Mouse (Mus musculus) c-Kit-positive CD71-negative TER-119-negative erythroid progenitor cells, embryonic 14.5 days (primary cell): Measurements from ENCODE around the gene Cox14.

Source experiments
- DNase-seq: peaks from one replicate; pipeline ENCODE4 v3.0.0-alpha.2; 2013; ENCODE audit warnings: low read depth

Gene Cox14

DNA sequence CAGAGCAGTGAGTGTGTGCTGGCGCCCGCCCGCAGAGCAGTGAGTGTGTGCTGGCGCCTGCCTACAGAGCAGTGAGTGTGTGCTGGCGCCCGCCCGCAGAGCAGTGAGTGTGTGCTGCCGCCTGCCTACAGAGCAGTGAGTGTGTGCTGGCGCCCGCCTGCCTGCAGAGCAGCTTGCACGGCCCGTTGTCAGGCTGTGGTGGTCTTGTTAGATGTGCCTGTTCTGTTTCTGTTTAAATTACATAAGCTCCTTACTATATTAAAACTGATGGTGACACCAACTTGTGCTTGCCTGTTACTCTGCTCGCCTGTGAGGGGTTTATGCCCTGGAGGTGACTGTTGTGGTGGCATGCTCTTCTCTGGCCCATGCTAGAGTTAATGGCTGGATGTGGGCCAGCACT is 17.2 kb upstream of the Cox14 start:
- no peak for DNase-seq

DNA sequence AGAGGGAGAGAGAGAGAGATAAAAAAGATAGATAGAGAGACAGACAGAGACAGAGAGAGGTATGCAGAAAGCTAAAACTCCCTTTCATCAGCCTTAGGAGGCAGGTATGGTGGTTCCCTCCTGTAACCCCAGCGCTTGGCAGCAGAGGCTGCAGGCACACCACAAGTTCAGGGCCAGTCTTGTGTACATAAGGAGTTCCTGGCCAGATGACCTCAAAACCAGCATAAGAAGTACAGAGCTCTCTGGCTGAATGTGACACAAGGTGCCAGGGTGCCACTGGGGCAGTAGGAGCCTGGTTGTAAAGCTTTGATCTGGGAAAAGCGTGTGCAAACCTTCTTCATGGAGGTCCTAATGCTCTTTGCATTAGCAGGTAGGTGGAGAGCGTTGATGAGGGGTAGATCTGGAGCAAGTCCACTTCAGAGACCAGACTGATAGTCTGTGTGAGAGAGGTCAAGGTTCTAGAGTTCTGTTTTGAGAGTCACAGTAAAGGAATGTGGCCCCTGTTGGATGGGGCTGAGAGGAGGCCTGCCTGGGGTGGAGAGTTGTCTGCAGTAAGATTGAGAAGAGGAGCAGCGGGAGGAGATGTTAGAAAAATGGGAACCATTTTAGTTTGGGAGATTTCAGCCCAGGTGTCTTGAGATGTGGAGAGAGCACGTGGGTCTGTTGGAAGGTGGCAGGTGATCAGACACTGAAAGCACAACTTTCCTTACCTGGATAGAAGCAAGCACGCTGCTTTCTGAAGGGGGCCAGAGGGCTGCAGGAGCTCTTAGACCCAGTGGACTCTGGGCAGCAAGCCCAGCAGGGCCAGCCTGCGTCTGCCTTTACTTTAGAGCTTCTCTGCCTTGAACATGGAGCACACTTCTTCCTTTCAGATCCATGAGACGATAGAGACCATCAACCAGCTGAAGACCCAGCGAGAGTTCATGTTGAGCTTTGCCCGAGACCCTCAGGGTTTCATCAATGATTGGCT is 14.9 kb upstream of the Cox14 start:
- no peak for DNase-seq

DNA sequence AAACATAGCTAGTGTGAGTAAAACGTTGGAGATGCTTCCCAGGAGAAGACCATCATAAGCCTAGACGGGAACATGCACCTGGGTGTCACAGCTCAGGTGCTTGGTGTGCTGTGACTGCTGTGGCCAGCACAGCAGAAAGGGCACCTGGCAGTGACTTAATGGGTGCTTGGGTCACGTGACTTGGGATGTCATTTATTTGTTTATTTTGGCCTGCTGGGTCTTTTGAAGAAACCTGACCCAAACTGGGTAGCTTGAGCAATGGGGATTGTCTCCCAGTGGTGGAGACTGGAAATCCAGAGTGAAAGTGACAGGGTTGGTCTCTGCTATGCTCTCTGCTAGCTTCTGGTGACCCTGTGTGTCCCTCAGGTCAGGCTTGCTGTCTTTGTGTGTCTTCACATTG is 13.9 kb upstream of the Cox14 start:
- no peak for DNase-seq

DNA sequence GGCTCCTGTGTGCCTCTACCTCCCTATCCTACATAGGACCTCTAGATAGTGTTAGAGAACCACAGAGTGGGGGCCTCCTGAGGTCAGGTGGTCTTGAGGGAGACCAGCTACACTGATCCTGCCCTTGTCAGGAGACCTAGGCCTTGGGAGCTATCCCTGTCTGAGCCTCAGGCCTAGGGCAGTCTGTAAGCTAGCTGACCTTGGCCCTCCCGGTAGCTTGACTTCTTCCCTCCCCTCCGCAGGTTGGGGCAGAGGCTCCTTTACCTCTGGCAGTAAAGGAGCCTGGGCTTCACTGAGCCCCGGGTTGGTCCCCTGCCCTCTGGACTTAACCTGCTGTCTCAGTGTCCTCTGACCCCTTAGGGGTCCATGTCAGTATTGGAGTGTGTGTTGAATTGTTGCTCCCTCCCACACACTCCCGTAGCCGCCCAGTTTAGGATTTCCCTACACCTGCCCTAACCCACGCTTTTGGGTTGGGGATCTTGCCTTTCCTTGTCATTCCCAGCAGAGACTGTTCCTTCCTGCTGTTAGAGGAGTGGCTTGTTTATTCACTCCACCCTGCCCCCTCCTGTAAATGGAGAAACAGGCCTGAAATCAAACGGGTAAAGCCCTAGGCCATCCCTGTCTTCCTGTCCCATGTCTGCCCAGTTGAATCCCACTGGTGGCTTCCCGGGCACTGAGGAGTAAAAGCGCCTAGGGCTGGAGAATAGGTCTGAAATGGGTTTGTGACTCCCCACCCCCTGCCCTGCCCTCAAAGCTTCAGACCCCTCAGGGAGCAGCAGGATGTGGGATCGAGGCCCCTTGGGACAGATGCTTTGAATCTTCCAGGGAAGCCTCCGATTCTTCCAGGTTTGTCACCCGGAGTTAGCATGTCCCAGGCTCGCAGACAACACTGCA is 12.5 kb upstream of the Cox14 start:
- no peak for DNase-seq

DNA sequence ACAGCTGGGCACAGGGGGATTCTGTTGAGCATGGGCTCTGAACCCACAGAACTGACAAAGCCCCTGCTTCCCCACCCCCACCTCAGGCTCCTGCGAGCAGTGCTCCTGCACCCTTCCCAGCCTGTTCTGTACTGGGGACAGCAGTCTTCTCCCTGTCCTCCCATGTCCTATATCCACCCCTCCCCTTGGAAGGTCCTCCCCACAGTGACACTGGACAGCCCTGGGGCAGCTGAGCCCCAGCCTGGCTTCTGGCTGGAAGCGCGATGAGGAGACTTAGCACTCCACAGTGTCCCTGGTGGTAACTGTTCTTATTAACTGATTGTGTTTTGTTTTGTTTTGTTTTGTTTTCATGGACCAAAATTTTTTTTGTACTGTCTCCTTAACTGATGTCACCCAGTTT is 11.8 kb upstream of the Cox14 start:
- DNase-seq = no peak

DNA sequence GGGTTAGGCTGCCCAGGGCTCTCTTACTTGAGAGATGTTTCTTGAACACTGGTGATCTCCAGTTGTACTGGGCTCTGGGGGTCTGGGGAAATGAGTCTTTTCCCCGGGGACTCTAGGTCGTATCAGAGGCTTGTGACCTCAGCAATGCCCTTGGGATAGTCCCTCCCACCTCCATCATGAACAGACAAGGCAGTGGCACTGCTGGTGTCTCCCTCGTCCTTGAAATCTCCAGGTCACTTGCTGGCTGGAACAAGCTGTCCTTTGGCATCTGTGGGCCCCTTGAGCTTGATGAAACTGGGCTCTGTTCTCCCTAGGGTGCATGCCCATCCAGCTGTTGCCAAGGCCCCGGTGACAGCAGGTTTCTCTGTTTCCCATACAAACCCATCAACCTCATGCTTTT is 11.2 kb upstream of the Cox14 start:
- no peak for DNase-seq

DNA sequence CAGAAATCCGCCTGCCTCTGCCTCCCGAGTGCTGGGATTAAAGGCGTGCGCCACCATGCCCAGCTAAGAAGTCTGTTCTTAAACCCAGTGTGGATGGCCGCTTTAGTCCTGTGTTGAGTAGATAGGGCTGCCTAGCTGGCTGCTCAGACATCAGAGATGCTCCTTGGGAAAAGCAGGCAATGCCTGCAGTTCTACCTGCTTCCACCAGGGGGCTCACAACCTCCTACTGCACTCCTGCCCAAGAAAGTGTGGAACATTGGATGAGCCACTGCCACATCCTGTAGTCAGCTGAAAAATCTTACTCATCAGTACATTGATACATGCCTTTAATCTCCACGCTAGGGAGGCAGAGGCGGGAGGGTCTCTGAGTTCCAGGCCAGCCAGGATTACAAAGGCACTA is 10.6 kb upstream of the Cox14 start:
- no peak for DNase-seq

DNA sequence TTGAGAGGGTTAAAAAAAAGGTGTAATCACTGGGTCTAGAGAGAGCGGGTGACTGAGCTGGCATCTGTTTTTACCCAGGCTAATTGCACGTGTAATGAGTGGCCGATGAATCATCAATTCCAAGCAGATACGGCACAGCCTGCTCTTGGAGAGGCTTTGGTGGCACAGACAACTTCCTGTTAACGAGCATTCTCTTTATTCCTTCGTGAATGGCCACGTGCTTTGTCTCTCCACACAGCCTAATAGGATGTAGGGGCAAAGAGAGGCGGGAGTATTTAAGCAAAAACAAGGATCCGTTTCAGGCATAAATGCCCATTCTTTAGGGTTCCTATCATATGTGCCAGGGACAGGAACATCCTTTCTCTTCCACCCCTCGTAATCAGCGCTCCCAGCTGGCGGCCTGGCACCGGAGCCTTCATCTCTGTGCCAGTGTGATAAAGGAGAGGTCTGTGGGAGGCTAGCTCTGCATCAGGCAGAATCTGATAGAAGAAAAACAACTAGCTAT is 10.0 kb upstream of the Cox14 start:
- DNase-seq = no peak

DNA sequence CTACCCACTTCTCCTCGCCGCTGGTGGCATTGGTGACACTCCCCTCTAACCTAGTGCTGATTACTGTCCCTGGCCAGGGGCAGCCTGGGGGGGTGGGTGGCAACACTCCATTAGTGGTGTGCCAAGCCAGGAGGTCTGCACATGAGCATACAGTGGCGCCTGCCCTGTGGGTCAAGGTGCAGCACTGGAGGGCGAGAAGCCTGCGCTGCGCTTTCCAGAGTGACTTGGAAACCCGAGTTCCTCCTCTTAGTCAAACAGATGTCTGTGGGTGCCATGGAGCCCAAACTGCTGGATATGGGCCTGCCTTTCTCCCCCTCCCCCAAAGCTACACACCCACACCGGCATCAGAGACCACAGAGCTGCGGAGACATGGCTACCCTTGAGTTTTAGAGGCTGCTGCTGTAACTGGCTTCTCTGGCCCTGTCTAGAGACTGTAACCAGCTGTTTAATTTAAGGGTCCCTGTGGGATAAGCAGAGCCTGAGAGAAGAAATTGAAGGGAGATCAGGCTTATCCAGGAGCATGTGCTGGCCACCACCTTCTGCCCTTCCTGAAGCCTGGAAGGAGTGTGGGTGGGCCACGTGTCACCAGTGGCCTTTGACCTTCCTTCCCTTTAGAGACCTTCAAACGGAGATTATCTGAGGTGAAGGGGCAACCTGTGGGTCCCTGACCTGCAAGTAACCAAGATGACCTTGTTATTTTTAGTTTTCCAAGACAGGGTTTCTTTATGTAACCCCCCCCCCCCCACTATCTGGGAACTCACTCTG is 9.3 kb upstream of the Cox14 start:
- no peak for DNase-seq

DNA sequence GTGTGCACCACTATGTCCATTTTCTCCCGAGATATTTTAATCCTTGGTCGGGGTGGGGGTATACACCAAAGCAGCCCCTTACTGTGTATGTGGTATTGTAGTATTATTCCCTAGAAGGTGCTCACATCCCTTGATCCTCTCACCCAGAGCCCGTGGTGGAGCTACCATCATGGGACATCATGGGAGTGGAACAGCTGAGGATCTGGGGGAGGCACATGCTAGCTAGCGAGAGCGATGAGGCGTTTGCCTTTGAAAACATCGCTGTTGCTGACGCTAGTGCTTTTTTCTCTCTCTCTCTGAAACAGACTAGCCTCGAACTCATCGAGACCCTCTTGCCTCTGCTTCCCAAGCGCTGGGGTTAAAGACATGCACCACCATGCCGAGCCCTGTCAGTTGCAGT is 8.6 kb upstream of the Cox14 start:
- DNase-seq = no peak

DNA sequence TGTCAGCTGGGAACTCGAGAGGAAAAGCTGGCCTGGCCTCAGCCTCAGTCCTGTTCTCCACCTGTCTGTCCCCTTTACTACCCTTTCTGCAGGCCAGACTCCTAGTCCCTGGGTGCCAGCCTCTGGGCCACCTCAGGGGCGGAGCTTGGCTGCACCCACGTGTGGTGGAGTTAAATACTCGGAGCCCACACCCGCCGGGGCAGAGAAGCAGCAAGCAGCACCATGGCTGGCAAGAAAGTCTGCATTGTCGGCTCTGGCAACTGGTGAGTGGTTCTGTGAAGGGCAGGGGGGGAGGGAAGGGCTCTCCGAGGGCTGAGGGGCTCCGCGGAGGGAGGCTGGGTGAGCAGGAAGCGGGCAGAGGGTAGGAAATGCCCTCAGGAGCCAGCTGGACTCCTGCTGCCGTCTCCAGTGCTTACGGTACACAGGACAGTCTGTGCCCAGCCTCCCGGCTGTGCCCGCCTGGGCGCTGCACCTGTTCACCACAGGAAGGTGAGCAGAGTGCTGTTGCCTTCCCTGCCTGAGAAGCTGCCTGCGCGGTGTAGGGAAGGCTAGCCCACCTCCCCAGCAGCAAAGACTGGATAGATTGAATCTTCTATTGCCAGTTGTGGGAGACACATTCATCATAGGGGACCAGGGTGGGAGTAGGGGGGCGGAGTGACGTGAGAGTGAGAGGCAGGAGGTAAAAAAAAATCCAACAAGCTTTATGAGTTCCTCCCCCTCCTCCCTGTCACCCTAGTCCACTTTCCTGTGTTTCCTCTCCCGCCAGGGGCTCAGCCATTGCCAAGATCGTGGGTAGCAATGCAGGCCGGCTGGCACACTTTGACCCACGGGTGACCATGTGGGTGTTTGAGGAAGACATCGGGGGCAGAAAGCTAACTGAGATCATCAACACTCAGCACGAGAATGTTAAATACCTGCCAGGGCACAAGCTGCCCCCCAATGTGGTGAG is 7.8 kb upstream of the Cox14 start, which contains the start of gene Gpd1:
Gene Gpd1, plus strand, starts transcription at position 130 of the 949 bp plus-strand sequence.
- no peak for DNase-seq

DNA sequence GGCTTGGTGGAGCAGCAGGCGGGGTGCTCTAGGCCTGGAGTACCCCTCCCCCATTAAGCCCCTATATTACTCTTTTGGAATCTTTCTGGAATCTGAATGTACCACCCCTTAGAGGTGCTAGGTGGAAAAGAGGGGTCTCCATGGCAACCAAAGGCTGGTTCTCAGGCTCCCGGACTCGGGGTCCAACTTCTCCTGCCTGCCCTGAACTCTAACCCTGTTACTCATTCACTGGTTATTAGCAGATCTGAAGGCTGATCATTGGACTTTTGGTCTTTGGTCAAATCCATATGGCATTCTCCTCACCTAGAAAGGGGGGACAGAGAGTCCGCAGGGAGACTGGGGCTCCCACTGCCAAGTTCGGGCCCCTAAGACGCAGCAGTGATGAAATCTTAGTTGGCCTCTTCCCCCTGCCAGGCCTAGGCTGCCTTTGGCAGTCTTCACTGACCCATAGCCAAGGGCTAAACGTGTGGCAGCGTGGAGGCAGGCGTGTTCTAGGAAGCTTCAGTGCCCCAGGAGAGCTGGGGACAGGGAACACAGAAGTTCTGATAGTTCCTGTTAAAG is 6.9 kb upstream of the Cox14 start:
- DNase-seq = no peak

DNA sequence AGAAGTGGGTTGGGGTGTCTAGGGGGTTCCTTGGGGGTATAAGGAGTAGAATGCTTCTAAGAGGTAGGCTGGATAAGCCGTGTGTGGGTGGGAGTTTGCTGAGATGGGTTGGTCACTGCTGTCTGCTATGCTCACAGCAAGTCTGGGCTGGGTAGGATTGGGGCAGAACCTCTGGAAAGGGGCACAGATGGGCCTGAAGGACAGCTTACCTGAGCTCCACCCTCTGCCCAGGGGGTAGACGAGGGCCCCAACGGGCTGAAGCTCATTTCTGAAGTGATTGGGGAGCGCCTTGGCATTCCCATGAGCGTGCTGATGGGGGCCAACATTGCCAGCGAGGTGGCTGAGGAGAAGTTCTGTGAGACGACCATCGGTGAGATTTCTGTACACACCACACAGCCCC is 5.6 kb upstream of the Cox14 start:
- DNase-seq = no peak

DNA sequence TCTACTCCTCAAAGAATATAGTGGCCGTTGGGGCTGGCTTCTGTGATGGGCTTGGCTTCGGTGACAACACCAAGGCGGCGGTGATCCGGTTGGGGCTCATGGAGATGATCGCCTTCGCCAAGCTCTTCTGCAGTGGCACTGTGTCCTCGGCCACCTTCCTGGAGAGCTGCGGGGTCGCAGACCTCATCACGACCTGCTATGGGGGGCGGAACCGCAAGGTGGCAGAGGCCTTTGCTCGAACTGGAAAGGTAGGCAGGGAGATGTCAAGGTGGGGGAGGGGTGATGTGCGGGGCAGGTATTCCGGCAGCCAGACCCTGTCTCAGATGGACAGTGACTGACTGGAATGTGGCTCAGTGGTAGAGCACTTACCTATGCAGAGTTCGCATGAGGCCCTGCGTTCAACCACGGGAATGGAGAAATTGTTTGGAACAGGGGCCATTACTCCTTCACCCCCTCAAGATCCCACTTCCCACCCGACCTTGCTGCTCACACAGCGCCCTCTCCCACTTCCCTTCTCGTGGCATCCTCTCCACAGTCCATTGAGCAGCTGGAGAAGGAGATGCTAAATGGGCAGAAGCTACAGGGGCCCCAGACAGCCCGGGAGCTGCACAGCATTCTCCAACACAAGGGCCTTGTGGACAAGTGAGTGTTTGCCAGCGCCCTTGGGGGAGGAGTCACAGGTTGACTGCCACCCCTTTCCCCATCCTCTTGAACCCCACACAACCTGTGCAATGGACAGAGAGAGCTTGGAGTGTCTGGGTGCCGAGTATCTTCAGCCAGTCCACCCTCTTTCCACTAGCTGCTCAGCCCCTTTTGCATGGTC is 3.3 kb upstream of the Cox14 start:
- DNase-seq = no peak

DNA sequence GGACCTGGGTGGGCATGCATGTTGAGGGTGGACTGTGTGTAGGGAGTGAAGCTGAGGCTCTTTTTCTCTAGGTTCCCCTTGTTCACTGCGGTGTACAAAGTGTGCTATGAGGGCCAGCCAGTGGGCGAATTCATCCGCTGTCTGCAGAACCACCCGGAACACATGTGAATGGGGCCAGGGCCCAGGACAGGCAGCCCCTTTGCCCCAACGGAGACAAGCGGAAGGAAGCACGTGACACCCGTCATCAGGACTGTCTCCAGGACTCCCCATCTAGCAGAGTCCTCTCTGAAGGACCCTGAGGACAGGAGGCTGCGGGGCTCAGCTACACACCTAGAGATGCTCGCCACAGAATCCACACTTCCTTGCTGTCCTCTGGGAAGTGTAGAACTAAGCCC is 2.3 kb upstream of the Cox14 start:
- DNase-seq = no peak

DNA sequence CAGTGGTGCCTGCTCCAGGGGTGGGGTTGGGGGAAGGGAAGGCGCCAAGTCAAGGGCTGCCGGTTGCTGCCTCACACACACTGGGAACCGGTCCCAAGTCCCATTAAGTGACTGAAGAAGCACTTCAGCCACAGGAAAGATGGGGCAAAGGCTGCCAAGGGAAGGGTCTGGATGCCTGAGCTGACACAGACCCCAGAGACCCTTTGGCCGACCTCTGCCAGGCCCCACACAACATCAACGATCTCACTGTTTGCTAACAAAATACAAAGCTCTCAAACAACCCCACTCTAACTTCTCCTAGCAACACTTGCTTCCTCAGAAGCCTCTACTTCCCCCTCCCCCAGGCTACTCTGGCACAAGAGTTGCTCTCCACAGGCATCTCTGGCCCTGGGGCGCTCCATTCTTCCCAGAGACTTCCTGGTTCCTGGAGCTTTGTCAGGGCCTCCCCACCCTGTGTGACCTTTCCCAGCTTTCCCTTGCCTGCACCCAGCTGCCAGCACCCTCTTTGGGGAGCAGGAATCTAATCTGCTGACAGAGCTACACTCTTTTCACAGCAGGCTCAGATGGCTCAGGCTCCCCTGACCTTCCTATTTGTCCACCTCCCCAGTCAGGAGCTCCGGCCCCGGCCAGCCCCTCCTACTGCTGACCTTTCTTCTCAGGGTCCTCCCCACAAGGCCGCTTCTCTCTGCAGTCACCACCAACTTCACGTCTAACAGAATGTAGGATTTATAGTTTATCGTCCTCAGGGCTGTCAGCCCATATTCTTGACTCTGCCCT is 1.7 kb upstream of the Cox14 start:
- DNase-seq = no peak

DNA sequence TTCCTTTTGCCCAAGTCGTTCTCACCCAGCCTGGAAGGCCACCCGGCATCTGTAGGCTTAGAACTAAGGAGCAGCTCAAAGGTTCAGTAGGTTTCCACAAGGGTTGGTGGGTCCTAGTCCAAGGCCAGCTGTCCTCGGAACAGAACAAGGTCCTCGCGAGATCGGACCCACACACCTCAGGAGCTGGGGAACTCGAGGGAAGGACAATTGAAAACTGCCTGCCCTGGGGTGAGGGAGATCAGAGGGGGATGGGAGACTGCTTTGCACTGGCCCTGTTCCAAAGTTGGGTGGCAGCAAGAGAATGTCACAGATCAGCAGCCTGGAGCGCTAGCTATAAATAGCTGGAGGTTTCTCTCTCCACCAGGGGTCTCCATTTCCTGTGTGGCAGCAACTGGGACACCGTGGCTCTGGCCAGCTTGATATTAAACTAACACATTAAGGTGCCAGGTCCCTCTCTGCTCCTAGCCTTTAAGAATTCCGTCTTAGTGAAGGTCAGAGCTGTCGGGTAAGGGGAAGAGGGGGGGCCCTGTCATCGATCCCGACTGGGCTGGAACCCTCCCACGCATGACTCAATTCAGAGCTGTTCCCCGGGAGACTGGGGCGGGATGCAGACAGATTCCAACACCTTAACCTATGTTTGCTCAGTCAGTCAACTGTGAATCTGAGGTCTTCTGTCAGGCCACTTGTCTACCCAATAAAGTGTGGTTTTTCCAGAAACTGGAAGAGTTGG is 961 bp upstream of the Cox14 start:
- DNase-seq = peak; percentile 51

DNA sequence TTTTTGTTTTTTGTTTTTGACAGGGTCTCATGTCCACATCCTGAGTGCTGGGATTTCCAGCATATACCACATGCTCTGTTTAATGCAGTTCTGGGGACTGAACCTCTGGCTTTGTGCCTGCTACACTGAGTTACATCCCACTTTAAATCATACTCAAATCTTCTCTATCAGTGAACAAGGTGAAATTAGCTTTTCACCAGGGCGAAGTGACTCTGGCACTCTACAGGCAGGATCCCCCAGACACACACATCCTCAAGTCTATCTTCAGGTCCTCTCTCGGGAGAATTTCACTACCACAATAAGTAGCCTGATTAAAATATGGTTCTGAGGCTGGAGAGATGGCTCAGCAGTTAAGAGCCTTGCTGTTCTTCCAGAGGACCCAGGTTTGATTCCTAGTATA is 1.1 kb downstream of the Cox14 start:
- no peak for DNase-seq
